Mouse (Mus musculus) stomach, embryonic 15.5 days (tissue): ENCODE measurements around the gene Rbms2. TPM values are rescaled to one million over a fixed set of nuclear protein-coding genes. Genes with fewer than 3 reads are reported as not detected.
"Not testable (repeated sequence)": the region's sequence is repeated elsewhere in the genome, so short reads cannot be mapped to it uniquely, and the experiment has no call there.

Source experiments
- ATAC-seq: fragments of 200-750 bp; cut with Nextera tagmentation; 2 replicates; pipeline ENCODE4 v1.8.0; 2017; ENCODE audit warnings: low read depth, moderate number of reproducible peaks, moderate TSS enrichment; ENCODE audit not compliant: insufficient read depth, low FRiP score
- H3K27ac ChIP-seq: fragments of 300-500 bp; sonication (generic); 2 replicates; pipeline ENCODE4 v1.5.1; 2015; ENCODE audit warnings: mild to moderate bottlenecking, inconsistent platforms
- H3K27me3 ChIP-seq: fragments of 300-500 bp; sonication (generic); replicated peaks from 2 replicates; pipeline ENCODE4 v1.6.1; 2015; ENCODE audit warnings: inconsistent platforms
- H3K36me3 ChIP-seq: fragments of 300-500 bp; sonication (generic); 2 replicates; pipeline ENCODE4 v1.6.1; 2015; ENCODE audit warnings: inconsistent platforms
- H3K4me1 ChIP-seq: fragments of 300-500 bp; sonication (generic); 2 replicates; pipeline ENCODE4 v1.6.1; 2015; ENCODE audit warnings: inconsistent platforms
- H3K4me2 ChIP-seq: fragments of 300-500 bp; sonication (generic); 2 replicates; pipeline ENCODE4 v1.6.1; 2015; ENCODE audit warnings: mild to moderate bottlenecking, inconsistent platforms
- H3K4me3 ChIP-seq: fragments of 300-500 bp; sonication (generic); replicated peaks from 2 replicates; pipeline ENCODE4 v1.5.1; 2015; ENCODE audit warnings: inconsistent platforms
- H3K9ac ChIP-seq: fragments of 300-500 bp; sonication (generic); 2 replicates; pipeline ENCODE4 v1.6.1; 2015; ENCODE audit warnings: inconsistent platforms
- H3K9me3 ChIP-seq: fragments of 300-500 bp; sonication (generic); 2 replicates; pipeline ENCODE4 v1.6.1; 2016; ENCODE audit warnings: inconsistent platforms
- WGBS: fragments of 180-500 bp; shearing (Covaris S2); methylation state at CpG from one replicate; pipeline ENCODE4 v1.1.7; 2015; 5-methylcytosine and 5-hydroxymethylcytosine counted together
- polyA plus RNA-seq: library from polyadenylated mRNA; unstranded; fragments of >200 nt; fragmentation: Nextera tagmentation; extraction: Ambion mirVana; gene quantifications from 2 replicates; pipeline ENCODE4 v1.2.1, GENCODE M21; 2015

The Rbms2 gene
- polyA plus RNA-seq, 1 experiment from 2014 or later = 27.3 TPM

DNA sequence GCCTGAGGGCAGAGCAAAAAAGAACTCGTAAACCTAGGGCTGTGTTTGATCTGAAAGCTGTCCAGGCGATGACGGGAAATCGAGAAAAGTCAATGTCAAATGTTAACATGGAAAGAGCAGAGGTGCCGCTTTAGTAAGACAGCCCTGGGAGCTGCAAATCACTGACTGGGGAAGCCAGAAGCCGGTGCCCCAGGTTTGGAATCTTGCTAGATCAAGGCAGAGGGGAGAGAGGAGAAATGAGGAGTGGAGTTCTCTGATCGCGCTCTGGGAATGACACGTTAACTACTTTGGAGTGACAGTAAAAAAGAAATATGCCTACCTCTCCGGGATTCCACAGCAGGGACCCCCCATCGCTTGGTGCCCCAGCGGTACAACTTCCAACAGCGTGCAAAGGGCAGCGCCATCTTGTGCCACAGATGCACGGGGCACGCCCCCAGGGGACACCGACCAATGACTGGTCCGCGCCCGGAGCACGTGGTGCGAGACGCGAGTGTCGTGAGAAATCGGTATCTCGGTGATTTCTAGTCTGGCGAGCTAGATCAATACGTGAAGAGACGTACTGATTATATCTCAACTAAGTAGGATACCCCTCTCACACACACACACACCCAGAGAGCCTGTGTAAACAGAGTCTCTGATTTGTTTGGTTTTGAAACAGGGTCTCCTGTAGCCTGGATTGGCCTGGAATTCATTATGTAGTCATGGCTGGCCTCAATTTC is 31.5 kb upstream of the Rbms2 start, which contains the start of gene Spryd4:
Gene Spryd4, minus strand, starts transcription at position 418 of the 719 bp plus-strand sequence.
- ATAC-seq = peak; percentile 91
- H3K4me2 ChIP-seq = peak within 1 kb of the TSS; percentile 85
- no peaks in the 10 kb centered on the region for H3K27me3 ChIP-seq
- peak within 1 kb of the TSS; percentile 57; the same call in 1 of the 2 replicates for H3K27ac ChIP-seq
- H3K9me3 ChIP-seq = no peaks in the 10 kb centered on the region
- H3K9ac ChIP-seq = peak within 1 kb of the TSS; percentile 60
- 0 out of 2 replicates have a peak, but pooled peaks cover 2% of the 10 kb centered on the region for H3K36me3 ChIP-seq
- WGBS = under 1% methylated on average over 30 of the region's 30 CpGs
- H3K4me1 ChIP-seq = peaks cover 15% of the 10 kb centered on the region
- H3K4me3 ChIP-seq = peak within 1 kb of the TSS; percentile 72

DNA sequence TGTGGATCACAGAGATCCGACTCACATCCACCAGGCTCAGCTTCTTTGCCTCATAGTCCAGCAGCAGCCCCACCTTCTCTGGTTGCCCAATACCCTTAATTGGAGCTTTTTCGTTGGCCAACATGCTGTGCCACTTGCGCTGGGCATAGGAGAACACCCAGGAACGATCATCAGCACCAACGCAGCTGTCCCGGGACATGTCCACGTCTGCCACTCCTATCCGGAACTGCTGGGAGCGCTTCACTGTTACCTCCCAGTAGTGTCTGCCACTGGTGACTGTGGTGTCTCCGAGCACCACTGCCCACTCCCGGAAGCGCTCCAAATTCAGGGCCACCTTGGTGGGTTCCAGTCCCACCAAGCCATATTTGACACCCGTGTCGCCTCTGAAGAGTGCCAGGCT is 30.9 kb upstream of the Rbms2 start:
- 0 out of 2 replicates have a peak, but pooled peaks cover 2% of the 10 kb centered on the region for H3K36me3 ChIP-seq
- H3K9ac ChIP-seq = peak overlapping the region; percentile 60
- no peak for ATAC-seq
- peaks cover 15% of the 10 kb centered on the region for H3K4me1 ChIP-seq
- peak overlapping the region; percentile 85 for H3K4me2 ChIP-seq
- 20% methylated on average over 14 of the region's 14 CpGs for WGBS
- H3K27ac ChIP-seq = no peak overlapping the region
- no peaks in the 10 kb centered on the region for H3K9me3 ChIP-seq
- H3K27me3 ChIP-seq = no peaks in the 10 kb centered on the region
- H3K4me3 ChIP-seq = peak overlapping the region; percentile 72

DNA sequence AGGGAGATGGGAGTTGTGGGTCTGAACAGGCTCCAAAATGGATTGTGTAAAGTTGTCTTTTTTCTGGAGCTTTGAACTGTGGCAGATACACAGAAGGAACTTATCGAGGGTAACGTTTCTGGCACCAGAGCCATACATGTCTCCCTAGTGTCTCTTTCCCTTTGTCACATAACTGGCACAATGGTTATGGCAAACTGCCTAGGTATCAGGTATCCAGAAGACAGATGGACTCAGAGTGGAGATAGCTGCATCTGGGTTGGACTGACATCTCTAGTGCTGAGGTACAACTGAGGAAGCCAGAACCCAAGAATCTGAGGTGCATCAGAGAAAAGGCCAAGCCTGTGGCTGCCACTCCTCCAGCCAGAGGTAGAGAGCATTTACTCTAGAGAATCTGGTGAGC is 30.0 kb upstream of the Rbms2 start:
- Histone ChIP-seq H3K4me1 (peaks cover 15% of the 10 kb centered on the region), H3K4me3 (no peak overlapping the region), H3K27ac (no peak overlapping the region), H3K27me3 (no peaks in the 10 kb centered on the region), H3K9me3 (no peaks in the 10 kb centered on the region), H3K9ac (no peak overlapping the region), H3K4me2 (no peak overlapping the region), H3K36me3 (0 out of 2 replicates have a peak, but pooled peaks cover 2% of the 10 kb centered on the region)
- WGBS = 90% methylated on average over 2 of the region's 2 CpGs
- ATAC-seq = no peak

DNA sequence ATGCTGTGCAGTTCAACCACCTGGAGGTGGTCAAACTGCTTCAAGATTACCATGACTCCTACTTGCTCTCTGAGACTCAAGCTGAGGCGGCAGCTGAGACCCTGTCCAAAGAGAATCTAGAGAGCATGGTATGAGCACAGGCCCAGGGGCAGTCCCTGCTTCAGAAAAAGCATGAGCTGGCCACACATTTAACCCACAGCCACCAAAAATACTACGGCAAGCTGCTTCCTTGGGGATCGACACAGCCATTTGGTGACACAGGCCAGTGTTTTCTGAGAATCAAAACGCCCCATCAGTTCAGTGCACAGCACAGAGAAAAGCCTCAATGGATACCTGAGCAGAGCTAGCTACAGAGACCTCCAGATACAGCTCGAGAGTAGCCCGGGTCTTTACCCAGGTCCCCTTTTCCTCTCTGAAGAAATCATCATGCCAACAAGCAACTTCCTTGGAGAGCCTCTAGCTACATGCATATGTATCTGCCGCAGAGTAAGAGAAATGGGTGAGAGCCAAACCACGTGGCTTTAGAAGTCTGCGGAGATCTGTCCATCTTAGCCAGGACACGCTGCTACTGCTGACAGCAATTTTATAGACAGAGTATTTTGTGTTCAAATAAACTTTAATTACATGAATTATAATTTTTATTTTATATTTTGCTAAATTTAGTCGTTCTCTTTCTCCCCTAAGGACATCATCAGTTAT is 29.4 kb upstream of the Rbms2 start:
- no peak overlapping the region for H3K9ac ChIP-seq
- H3K4me3 ChIP-seq = no peak overlapping the region
- no peak overlapping the region for H3K27ac ChIP-seq
- peaks cover 15% of the 10 kb centered on the region for H3K4me1 ChIP-seq
- H3K4me2 ChIP-seq = no peak overlapping the region
- no peaks in the 10 kb centered on the region for H3K9me3 ChIP-seq
- H3K36me3 ChIP-seq = 0 out of 2 replicates have a peak, but pooled peaks cover 2% of the 10 kb centered on the region
- no peak for ATAC-seq
- WGBS = 90% methylated on average over 11 of the region's 11 CpGs
- H3K27me3 ChIP-seq = no peaks in the 10 kb centered on the region

DNA sequence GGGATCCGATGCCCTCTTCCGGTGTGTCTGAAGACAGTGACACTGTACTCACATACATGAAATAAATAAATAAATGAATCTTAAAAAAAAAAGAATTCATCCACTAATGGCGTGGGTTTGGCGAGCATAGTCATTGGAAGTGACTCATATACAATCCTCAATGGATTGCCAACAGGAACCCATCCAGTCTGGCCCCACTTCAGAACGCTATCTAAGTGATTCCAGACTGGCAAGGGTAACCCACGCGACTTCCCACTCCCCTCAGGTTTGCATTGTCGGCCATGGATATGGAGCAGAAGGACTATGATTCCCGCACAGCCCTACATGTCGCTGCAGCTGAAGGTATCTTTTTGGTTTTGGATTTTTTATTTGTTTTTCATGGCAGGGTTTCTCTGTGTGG is 28.2 kb upstream of the Rbms2 start:
- Histone ChIP-seq H3K27me3 (no peaks in the 10 kb centered on the region), H3K4me3 (no peak overlapping the region), H3K9me3 (no peaks in the 10 kb centered on the region), H3K36me3 (0 out of 2 replicates have a peak, but pooled peaks cover 2% of the 10 kb centered on the region), H3K4me1 (peaks cover 15% of the 10 kb centered on the region), H3K9ac (no peak overlapping the region), H3K27ac (no peak overlapping the region), H3K4me2 (no peak overlapping the region)
- 92% methylated on average over 10 of the region's 10 CpGs for WGBS
- ATAC-seq = no peak

DNA sequence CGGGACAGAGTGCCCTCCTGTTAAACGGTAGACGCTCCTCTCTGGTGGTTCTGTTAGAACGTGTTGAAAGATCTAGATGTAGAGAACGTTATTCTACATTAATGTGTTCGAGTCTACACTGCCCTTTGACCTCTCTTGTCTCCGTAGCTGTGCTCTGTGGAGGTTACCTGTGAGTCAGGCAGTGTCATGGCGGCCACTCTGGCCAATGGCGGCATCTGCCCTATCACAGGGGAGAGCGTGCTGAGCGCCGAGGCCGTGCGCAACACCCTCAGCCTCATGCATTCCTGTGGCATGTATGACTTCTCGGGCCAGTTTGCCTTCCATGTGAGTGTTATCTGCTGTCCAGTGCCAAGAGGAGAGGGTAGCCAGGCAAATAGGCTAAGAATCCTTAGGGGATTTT is 24.8 kb upstream of the Rbms2 start:
- H3K36me3 ChIP-seq = 0 out of 2 replicates have a peak, but pooled peaks cover 2% of the 10 kb centered on the region
- 79% methylated on average over 15 of the region's 15 CpGs for WGBS
- H3K27me3 ChIP-seq = no peaks in the 10 kb centered on the region
- no peak overlapping the region for H3K27ac ChIP-seq
- no peak overlapping the region for H3K4me3 ChIP-seq
- H3K4me2 ChIP-seq = no peak overlapping the region
- H3K9me3 ChIP-seq = no peaks in the 10 kb centered on the region
- no peak overlapping the region for H3K9ac ChIP-seq
- H3K4me1 ChIP-seq = no peaks in the 10 kb centered on the region
- ATAC-seq = no peak

DNA sequence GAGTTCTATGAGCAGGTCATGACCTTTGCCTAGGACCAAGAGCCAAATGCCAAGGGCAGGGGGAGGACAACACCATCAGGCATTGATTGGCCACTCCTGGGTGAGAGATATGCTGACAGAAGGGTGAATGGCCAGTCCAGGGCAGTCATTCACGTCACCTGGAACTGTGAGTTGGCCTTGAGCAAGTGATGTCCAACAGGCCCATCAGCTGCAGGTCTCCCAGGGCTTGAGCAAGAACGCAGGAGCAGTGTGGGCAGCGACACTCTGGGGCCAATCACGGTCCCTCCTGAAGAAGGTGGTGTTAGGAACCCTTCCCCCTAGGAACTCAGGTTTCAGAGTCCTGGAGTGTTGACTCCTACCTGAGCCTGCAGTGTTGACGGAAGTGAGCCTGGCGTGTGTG is 21.8 kb upstream of the Rbms2 start:
- WGBS = 64% methylated on average over 6 of the region's 6 CpGs
- Histone ChIP-seq H3K36me3 (no peaks in the 10 kb centered on the region), H3K27ac (no peak overlapping the region), H3K9me3 (no peaks in the 10 kb centered on the region), H3K27me3 (no peaks in the 10 kb centered on the region), H3K4me2 (no peak overlapping the region), H3K9ac (no peak overlapping the region), H3K4me3 (no peak overlapping the region), H3K4me1 (no peaks in the 10 kb centered on the region)
- ATAC-seq = peak; percentile 69

DNA sequence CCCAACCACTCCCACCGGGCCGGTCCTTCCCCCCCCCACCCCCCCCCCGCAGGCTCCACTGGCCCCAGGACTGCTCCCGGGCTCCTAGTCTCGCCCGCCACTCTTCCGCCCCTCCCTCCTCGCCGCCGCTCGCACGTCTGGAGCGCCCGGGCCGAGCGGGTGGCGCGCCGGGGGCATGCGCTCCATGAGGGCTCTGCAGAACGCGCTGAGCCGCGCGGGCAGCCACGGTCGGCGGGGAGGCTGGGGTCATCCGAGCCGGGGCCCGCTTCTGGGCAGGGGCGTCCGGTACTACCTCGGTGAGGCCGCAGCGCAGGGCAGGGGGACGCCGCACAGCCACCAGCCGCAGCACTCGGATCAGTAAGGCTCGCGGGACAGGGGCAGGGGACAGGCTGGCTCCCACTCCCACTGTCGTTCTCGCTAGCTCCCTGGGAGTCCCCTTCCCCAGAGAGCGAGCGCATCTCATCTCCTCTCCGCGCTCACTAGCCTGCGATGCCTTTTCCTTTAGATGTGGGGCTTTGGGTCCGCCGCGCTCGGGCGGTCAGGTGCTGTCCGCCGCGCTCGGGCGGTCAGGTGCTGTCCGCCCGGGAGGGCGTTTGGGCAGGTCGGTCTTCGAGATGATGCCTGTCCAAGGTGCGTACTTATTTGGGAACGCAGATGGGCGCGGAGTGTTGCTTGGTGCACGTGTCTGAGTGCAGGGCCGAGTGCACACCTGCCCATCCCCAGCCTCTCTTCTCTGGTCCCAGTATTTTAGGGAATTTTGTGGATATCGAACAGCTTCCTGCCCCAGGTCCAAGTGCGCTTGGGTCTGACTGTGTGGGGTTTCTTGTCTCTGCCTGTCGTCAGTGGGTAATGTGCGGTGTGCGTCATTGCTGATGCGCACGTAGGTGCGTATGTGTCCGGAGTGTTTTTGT is 14.7 kb upstream of the Rbms2 start:
- Histone ChIP-seq H3K4me3 (peak overlapping the region; percentile 74), H3K4me1 (peaks cover 7% of the 10 kb centered on the region), H3K27ac (no peak overlapping the region), H3K36me3 (no peaks in the 10 kb centered on the region), H3K9ac (peak overlapping the region; percentile 52), H3K27me3 (peaks cover 8% of the 10 kb centered on the region), H3K9me3 (no peaks in the 10 kb centered on the region), H3K4me2 (peak overlapping the region; percentile 100)
- ATAC-seq = peak; percentile 87
- 1% methylated on average over 65 of the region's 79 CpGs for WGBS

DNA sequence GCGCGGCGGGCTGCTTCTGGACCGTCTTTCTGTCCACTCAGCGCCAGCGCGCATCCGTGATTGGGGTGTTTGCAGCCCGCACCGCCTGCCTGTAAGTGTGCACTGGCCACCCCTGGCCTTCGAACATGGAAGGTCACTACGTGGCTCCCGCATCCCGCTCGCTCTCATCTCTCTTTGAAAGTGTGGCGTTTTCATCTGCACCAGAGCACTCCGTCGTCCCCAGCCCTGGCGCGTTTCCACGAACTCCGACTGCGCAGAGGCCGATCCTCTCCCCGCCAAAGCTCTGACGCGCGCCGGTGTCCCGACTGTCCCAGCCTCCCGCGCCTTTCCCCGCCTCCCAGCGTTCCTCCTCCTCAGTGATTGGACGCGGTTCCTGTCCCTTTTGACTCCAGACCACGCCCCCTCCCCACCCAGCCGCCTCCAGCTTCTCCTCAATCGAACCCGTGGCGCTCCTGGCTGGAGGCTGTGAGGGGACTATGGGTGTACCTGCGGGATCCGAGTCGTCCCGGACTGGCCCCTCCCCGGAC is 14.0 kb upstream of the Rbms2 start, which contains the start of gene Gls2:
Gene Gls2, plus strand, starts transcription at position 434 of the 527 bp plus-strand sequence.
- Histone ChIP-seq H3K36me3 (no peaks in the 10 kb centered on the region), H3K9ac (peak within 1 kb of the TSS; percentile 52), H3K4me3 (peak within 1 kb of the TSS; percentile 74), H3K27ac (peak within 1 kb of the TSS; percentile 55), H3K4me2 (peak within 1 kb of the TSS; percentile 100), H3K4me1 (peaks cover 7% of the 10 kb centered on the region), H3K9me3 (no peaks in the 10 kb centered on the region), H3K27me3 (peaks cover 8% of the 10 kb centered on the region)
- ATAC-seq = peak; percentile 97
- WGBS = under 1% methylated on average over 46 of the region's 46 CpGs

DNA sequence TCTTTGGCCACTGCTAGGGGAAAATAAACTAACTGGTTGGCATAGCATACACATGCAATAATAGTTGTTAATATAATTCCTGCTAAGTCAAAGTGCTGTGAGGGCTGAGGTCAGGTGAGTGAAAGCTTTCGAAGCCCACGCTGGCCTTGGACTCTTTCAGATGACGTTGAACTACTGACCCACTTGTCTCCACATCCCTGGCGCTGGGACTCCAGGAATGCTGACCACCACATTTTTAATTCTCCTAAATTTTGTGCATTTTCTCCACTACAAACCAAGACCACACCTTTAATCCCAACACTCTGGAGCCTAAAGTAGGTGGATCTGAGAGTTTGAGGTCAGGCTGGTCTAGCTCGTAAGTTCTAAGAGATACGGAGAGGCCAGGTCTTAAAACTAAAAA is 13.0 kb upstream of the Rbms2 start:
- H3K4me2 ChIP-seq = no peak overlapping the region
- H3K27ac ChIP-seq = no peak overlapping the region
- H3K36me3 ChIP-seq = no peaks in the 10 kb centered on the region
- peaks cover 8% of the 10 kb centered on the region for H3K27me3 ChIP-seq
- ATAC-seq = no peak
- no peaks in the 10 kb centered on the region for H3K9me3 ChIP-seq
- no peak overlapping the region for H3K4me3 ChIP-seq
- WGBS = 92% methylated on average over 6 of the region's 6 CpGs
- H3K9ac ChIP-seq = no peak overlapping the region
- H3K4me1 ChIP-seq = peaks cover 7% of the 10 kb centered on the region

DNA sequence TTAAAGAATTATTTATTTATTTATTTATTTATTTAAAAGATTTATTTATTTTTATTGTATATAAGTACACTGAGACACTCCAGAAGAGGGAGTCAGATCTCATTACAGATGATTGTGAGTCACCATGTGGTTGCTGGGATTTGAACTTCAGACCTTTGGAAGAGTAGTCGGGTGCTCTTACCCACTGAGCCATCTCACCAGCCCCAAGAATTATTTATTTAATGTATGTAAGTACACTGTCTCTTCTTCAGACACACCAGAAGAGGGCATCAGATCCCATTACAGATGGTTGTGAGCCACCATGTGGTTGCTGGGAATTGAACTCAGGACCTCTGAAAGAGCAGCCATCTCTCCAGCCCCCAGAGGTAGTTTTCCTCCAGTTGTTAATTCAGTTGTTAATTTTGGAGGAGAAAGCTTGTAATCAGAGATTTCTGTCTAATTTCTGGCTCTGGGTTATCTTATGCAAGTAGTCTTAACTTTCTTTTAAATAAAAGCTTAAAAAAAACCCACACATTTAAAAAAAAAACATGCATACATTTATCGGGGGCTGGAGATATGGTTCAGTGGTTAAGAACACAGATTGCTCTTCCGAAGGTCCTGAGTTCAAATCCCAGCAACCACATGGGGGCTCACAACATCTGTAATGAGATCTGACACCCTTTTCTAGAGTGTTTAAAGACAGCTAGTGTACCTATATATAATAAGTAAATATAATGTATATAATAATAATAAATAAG is 12.1 kb upstream of the Rbms2 start:
- not testable (repeated sequence) for H3K36me3 ChIP-seq, H3K9ac ChIP-seq, ATAC-seq, H3K4me3 ChIP-seq, H3K4me1 ChIP-seq, H3K9me3 ChIP-seq, H3K4me2 ChIP-seq, H3K27ac ChIP-seq, H3K27me3 ChIP-seq
- WGBS = 88% methylated on average over 3 of the region's 3 CpGs
